Mouse (Mus musculus) bone marrow macrophage, adult 2 months (primary cell): ENCODE measurements around the gene Cerkl. TPM values are rescaled to one million over a fixed set of nuclear protein-coding genes. Genes with fewer than 3 reads are reported as not detected.

ENCODE experiments used
- H3K27ac ChIP-seq: 2 replicates; pipeline ENCODE4 v1.5.1; 2012; ENCODE audit warnings: low read depth, low read length; ENCODE audit not compliant: insufficient read depth
- H3K4me1 ChIP-seq: 2 replicates; pipeline ENCODE4 v1.6.1; 2012; ENCODE audit warnings: low read length; ENCODE audit not compliant: control insufficient read depth, insufficient read depth
- H3K4me3 ChIP-seq: 2 replicates; pipeline ENCODE4 v1.5.1; 2012; ENCODE audit warnings: mild to moderate bottlenecking, low read length, moderate library complexity; ENCODE audit not compliant: insufficient read depth
- CTCF ChIP-seq: IDR thresholded peaks from 2 replicates; pipeline ENCODE4 v1.5.1; 2012; ENCODE audit warnings: low read depth, mild to moderate bottlenecking, low read length, moderate library complexity
- POLR2A ChIP-seq: IDR thresholded peaks from 2 replicates; pipeline ENCODE4 v1.6.1; 2012; ENCODE audit warnings: mild to moderate bottlenecking, low read depth, low read length, borderline replicate concordance
- polyA plus RNA-seq: library from polyadenylated mRNA; stranded (reverse); fragments of >200 nt; gene quantifications from 2 replicates; pipeline ENCODE4 v1.2.4, GENCODE M21; 2012; ENCODE audit not compliant: missing spikeins, insufficient read depth, insufficient read length

Cerkl gene
- polyA plus RNA-seq, 1 experiment = 4.5 TPM

GRCm38 (mm10) chr2:79363920-79364319, 92.7 kb downstream of the Cerkl start:
- H3K27ac ChIP-seq = no peak overlapping the region
- no peak for TF ChIP-seq POLR2A
- no peak for TF ChIP-seq CTCF
- no peak overlapping the region for H3K4me3 ChIP-seq
- H3K4me1 ChIP-seq = no peaks in the 10 kb centered on the region

GRCm38 (mm10) chr2:79362029-79362428, 94.6 kb downstream of the Cerkl start:
- Histone ChIP-seq H3K27ac (no peak overlapping the region), H3K4me1 (no peaks in the 10 kb centered on the region), H3K4me3 (no peak overlapping the region)
- TF ChIP-seq POLR2A = no peak
- no peak for TF ChIP-seq CTCF

- no peak overlapping the region for H3K4me3 ChIP-seq
- TF ChIP-seq POLR2A (no peak), CTCF (no peak)
- H3K4me1 ChIP-seq = no peaks in the 10 kb centered on the region
- no peak overlapping the region for H3K27ac ChIP-seq
Observed at GRCm38 (mm10) chr2:79357835-79358234, 98.8 kb downstream of the Cerkl start.

DNA sequence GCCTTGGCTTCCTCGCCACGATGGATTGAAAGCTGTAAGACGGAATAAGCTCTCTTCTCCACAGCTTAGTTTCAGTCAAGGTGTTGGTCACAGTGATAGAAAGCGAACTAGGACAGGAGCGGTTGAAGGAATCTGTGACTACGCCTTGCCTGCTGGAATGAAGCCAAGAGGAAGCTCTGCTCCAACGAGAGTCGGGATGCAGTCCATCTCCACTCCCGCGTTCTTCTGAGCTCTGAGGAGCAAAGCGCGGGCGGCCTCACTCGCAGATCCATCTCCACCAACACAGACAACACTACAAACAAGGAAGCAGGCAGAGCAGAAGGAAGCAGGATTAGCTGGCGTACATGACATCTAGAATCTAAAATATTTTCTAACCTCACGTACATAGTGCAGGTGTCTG, 101.8 kb downstream of the Cerkl start:
- no peaks in the 10 kb centered on the region for H3K4me1 ChIP-seq
- no peak overlapping the region for H3K27ac ChIP-seq
- TF ChIP-seq POLR2A = no peak
- no peak for TF ChIP-seq CTCF
- no peak overlapping the region for H3K4me3 ChIP-seq

DNA sequence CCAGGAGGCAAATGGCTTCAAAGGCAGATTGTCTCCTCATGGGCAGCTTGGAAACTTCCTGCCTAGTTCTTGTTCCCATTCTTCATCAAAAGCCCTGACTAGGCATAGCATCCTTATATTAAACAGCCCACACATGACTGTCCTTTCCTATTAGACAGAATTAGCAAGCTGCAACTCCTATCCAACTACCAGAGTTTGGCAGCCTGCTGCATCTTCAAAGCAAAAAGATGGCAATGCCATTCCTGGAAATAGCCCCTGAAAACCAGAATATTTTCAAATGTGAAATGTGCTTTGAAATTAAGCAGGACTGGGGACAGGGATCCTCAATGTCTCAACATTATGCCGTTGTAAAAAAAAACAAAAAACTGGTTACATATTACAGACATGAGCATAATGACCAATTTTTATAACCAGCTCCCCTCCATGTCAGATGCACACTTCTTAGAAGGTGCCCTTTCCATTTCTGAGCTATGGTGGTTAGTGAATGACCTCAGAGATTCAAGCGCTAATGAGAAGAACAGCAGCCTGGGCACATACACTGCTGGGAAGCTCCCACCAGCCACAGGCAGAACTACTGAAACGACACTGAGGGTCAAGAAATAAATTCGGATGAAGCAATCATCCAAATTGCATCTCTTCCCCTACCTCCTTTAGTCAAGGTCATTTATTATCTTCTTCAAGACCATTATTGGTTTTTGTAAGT, 104.3 kb downstream of the Cerkl start:
- TF ChIP-seq CTCF (no peak), POLR2A (no peak)
- H3K4me3 ChIP-seq = no peak overlapping the region
- no peak overlapping the region for H3K27ac ChIP-seq
- peaks cover 3% of the 10 kb centered on the region for H3K4me1 ChIP-seq

- Histone ChIP-seq H3K27ac (no peak overlapping the region), H3K4me3 (no peak overlapping the region), H3K4me1 (peaks cover 3% of the 10 kb centered on the region)
- no peak for TF ChIP-seq POLR2A
- TF ChIP-seq CTCF = no peak
Observed at GRCm38 (mm10) chr2:79351179-79352099, 105.1 kb downstream of the Cerkl start.

DNA sequence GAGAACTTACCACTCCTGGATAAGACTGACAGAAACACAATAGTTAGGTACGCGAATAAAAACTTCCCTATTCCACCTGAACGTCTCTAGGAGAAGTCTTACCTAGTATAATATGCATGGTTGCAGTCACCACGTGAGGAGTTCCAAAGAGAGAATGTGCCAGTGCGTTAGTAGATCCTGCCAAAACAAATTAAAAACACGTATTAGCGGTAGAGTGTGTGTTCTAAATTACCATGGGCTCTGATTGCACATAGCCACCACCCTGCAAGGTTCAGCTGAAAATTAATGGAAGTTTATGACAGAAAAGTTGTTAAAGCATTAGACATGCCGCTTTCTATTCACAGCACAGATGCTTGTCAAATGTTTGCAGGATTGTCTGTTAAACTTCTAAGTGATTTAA, 113.5 kb downstream of the Cerkl start:
- Histone ChIP-seq H3K4me3 (no peak overlapping the region), H3K27ac (no peak overlapping the region), H3K4me1 (peaks cover 3% of the 10 kb centered on the region; the same call in 1 of the 2 replicates)
- TF ChIP-seq CTCF (no peak), POLR2A (no peak)

DNA sequence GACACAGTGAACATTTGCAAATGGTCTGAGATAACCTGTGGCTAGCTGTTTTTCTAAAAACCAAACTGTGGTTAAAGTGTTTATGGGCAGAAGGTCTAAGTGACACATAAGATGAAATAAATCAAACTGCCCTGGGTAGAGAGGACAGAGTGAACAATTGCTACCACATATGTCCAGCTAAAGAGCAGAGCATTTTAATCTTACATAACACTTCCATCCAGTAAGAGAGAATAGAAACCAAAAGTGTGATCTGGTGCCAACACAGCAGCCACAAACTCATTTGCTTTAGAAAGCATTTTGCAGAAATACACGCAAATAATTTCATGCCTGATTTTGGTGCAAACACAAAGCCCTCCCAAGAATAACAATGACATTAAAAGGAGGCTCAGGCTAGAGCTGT, 117.6 kb downstream of the Cerkl start:
- Histone ChIP-seq H3K27ac (no peak overlapping the region), H3K4me1 (peaks cover 3% of the 10 kb centered on the region; the same call in 1 of the 2 replicates), H3K4me3 (no peak overlapping the region)
- no peak for TF ChIP-seq CTCF
- no peak for TF ChIP-seq POLR2A

GRCm38 (mm10) chr2:79336141-79336540, 120.4 kb downstream of the Cerkl start:
- H3K27ac ChIP-seq = no peak overlapping the region
- TF ChIP-seq POLR2A (no peak), CTCF (no peak)
- H3K4me3 ChIP-seq = no peak overlapping the region
- peaks cover 3% of the 10 kb centered on the region; the same call in 1 of the 2 replicates for H3K4me1 ChIP-seq

DNA sequence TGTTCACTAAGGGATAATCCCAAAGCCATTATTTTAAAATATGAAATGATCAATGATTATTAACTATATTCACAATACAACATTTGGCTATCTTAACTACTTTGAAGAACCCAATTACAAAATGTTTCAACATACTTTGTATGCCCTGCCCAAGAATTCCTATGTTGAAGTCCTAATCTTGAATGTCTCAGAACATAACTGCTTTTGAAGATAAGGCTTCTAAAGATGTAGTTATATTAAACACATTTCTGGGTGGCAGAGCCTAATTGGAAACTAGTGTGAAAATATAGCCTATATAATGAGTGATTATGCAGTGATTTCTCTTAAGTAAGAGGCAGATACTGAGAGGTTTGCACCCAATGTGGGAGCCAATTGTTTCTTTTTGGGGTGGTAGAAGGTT, 121.9 kb downstream of the Cerkl start:
- no peak overlapping the region for H3K27ac ChIP-seq
- TF ChIP-seq POLR2A (no peak), CTCF (no peak)
- H3K4me1 ChIP-seq = peaks cover 3% of the 10 kb centered on the region; the same call in 1 of the 2 replicates
- no peak overlapping the region for H3K4me3 ChIP-seq
